Mouse (Mus musculus): ENCODE measurements at regions not wholly inside any gene's neighbourhood (a gene's known extent, or its start where the extent isn't known, plus 50 kb on each side); places are given as distances from the start of the nearest gene placed in this dataset.

DNA sequence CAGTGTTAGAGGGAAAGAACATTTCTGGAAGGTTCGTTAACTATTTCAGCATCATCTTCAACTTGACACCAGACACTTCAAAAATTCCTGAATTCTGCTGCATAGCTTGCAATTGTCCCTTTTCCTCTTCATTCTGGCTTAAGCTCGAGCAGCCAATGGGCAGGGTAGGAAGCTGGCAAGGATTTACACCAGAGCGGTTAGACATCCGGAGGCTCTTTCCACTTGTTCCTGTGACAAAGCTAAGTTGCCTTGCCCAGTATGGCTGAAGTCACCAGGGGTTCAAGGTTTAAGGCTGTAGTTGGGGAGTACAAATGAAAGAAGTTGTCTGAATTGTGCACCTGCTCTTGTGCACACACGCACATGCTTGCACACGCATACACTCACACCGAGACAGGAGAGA lies 206.8 kb upstream of the Serp2 start:
- POLR2A ChIA-PET, result no interaction called here
- in situ Hi-C loops (cut with MboI; ENCODE audit: low pct_unique_long_range_greater_than_20kb), result no loop called here
- H3K27me3 ChIP-seq, result no peaks in the 10 kb centered on the region

DNA sequence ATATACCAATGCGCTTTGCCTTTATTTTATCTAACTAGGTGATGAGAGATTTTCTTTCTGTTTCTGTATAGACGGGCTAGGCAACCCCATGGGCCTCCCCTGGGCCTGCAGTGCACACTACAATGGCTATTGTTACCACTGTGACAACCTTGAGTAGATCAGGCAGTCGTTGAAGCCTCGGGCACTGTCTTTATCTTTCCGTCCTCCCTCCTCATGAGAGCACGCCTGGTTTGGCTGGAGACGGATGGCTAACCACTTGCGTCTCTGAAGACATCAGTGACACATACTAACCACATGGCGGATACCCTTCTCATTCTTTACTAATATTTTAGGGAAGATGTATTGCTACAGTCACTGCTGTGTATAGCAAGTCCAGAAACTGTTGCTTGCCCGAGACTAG lies 206.1 kb upstream of the Serp2 start:
- POLR2A ChIA-PET, result no interaction called here
- no peak for TF ChIP-seq CTCF (IDR thresholded peaks at IDR 0.05)
- H3K27me3 ChIP-seq, result no peaks in the 10 kb centered on the region
- CTCF ChIA-PET, result interaction anchor here (1.2 kb wide), 1 partner anchor 22 kb away, joined by 5 read pairs; no protein-coding TSS in a partner anchor
- DNase-seq (ENCODE audit: low read depth, low spot score) (no peak), ATAC-seq (no peak)
- in situ Hi-C loops (cut with MboI; ENCODE audit: low pct_unique_long_range_greater_than_20kb), result no loop called here

More for the DNA sequence above, 206.8 kb upstream of the Serp2 start:
- TF ChIP-seq CTCF (IDR thresholded peaks at IDR 0.05), result no peak
- ATAC-seq (no peak), DNase-seq (ENCODE audit: low read depth, low spot score) (no peak)
- CTCF ChIA-PET, result interaction anchor here (0.9 kb wide), 1 partner anchor 16 kb away, joined by 3 read pairs; no protein-coding TSS in a partner anchor

DNA sequence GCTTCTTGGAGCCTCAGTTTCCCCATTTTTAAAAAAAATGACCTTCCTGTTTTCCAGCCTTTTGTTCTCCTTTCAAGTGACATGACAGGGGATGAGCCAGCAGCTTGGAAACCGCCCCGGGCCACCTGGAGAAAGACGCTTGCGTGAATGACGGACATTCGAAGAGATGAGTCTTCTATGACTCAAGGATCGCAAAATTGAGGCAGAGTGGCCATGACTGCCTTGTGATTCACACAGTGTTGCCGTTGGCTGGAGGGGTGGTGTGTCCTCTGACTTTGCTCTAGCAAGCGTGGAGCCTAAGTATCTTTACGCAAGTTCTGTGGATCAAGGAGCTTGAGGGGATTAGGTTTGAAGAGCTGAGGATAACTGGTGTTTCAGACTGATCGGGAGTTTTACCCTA lies 205.0 kb upstream of the Serp2 start:
- POLR2A ChIA-PET, result interaction anchor here (1.4 kb wide), 1 partner anchor 254 kb away, joined by 3 read pairs; no protein-coding TSS in a partner anchor
- no peaks in the 10 kb centered on the region for H3K27me3 ChIP-seq
- ATAC-seq (no peak), DNase-seq (ENCODE audit: low read depth, low spot score) (no peak)
- TF ChIP-seq CTCF (IDR thresholded peaks at IDR 0.05), result no peak
- in situ Hi-C loops (cut with MboI; ENCODE audit: low pct_unique_long_range_greater_than_20kb), result no loop called here
- CTCF ChIA-PET, result interaction anchor here (1.2 kb wide), 1 partner anchor 20 kb away, joined by 5 read pairs; no protein-coding TSS in a partner anchor

DNA sequence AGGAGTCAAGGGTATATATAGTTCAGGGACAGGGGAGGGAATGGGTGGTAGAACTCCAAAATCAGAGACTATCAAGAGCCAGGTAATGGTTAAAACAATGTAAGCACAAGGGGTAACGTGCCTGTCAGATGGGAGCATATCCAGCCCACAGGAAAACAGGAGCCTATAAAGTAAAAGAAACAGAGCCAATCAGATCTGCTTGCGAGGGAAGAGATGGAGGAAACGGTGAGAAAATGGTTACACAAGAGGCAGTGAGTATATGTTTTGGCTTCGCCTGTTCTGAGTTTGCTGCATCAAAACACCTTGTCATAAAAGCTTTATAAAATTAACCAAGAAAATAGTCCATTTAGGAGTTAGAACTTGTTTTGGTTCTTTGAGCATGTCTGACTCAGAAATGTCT lies 204.6 kb upstream of the Serp2 start:
- ChIA-PET POLR2A (interaction anchor here (1.4 kb wide), 1 partner anchor 254 kb away, joined by 3 read pairs; no protein-coding TSS in a partner anchor), CTCF (no interaction called here)
- ATAC-seq (no peak), DNase-seq (ENCODE audit: low read depth, low spot score) (no peak)
- in situ Hi-C loops (cut with MboI; ENCODE audit: low pct_unique_long_range_greater_than_20kb), result no loop called here
- H3K27me3 ChIP-seq, result no peaks in the 10 kb centered on the region
- no peak for TF ChIP-seq CTCF (IDR thresholded peaks at IDR 0.05)

DNA sequence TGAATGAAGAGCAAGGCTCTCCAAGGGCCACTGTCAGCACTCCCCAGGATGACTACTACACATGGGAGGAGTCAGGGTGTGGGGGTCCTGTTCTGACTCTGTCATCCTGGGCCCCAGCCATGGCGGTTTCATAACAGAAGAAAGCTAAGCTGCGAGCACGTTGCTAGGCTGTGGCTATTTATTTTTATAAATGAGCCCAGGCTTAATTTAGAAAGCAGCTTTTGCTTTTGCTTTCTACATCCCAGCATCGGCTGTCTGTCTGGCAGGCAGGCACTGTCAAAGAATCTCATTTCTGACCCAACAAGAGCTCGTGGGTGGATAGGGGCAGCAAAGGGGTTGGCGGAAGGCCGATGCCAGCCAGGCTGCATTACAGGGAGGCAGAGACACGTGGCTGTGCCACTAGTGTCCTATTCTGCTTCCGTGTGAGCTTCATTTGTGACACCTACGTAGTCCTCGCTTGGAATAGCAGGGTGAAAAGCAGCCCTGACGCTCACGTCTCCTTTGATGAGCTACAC lies 203.9 kb upstream of the Serp2 start:
- no peak for DNase-seq (ENCODE audit: low read depth, low spot score)
- H3K27me3 ChIP-seq, result no peaks in the 10 kb centered on the region
- TF ChIP-seq CTCF (IDR thresholded peaks at IDR 0.05), result no peak
- ChIA-PET CTCF (no interaction called here), POLR2A (interaction anchor here (1.4 kb wide), 1 partner anchor 253 kb away, joined by 3 read pairs; no protein-coding TSS in a partner anchor)
- ATAC-seq, result no peak
- in situ Hi-C loops (cut with MboI; ENCODE audit: low pct_unique_long_range_greater_than_20kb), result no loop called here

DNA sequence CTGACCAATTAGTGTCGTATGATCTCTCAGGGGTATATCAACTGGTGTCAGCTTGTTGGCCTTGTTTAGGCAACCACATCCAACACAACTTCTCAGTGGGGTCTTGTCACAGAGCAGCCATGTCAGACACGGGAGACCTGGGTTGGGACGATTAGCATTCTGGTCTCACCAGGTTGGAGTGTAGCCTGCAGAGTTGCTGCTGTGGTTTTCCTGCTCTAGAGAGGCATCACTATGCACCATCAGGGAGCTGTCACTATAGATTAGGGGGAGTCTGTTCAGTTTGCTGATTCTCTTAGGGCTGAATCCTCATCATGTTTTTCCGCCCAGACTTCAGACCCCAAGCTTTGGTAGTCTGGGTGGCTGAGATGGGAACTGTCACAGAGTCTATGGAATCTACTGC lies 202.7 kb upstream of the Serp2 start:
- ATAC-seq (no peak), DNase-seq (ENCODE audit: low read depth, low spot score) (no peak)
- TF ChIP-seq CTCF (IDR thresholded peaks at IDR 0.05), result no peak
- H3K27me3 ChIP-seq, result no peaks in the 10 kb centered on the region
- CTCF ChIA-PET, result no interaction called here
- in situ Hi-C loops (cut with MboI; ENCODE audit: low pct_unique_long_range_greater_than_20kb), result no loop called here
- POLR2A ChIA-PET, result no interaction called here

DNA sequence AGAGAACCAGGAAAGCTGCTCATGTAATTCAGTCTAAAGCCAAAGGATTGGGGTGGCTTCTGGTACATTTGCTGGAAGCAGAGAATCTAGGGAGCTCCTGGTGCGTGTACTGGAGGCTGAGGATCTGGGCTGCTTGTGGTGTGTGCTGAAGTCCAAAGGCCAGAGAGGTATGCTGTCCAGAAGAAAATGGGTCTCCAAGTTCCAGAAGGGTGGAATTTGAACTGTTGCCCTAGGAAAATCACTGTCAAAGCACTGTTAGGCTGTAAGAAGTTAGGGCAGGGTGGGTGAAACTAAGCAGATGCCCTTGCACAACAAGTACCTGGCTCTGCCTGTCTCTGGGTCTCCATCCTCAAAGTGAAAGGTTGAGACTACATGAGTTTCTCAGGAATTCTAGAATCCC lies 201.9 kb upstream of the Serp2 start:
- DNase-seq (ENCODE audit: low read depth, low spot score) (no peak), ATAC-seq (no peak)
- no peak for TF ChIP-seq CTCF (IDR thresholded peaks at IDR 0.05)
- in situ Hi-C loops (cut with MboI; ENCODE audit: low pct_unique_long_range_greater_than_20kb), result no loop called here
- H3K27me3 ChIP-seq, result no peaks in the 10 kb centered on the region
- ChIA-PET CTCF (no interaction called here), POLR2A (no interaction called here)

DNA sequence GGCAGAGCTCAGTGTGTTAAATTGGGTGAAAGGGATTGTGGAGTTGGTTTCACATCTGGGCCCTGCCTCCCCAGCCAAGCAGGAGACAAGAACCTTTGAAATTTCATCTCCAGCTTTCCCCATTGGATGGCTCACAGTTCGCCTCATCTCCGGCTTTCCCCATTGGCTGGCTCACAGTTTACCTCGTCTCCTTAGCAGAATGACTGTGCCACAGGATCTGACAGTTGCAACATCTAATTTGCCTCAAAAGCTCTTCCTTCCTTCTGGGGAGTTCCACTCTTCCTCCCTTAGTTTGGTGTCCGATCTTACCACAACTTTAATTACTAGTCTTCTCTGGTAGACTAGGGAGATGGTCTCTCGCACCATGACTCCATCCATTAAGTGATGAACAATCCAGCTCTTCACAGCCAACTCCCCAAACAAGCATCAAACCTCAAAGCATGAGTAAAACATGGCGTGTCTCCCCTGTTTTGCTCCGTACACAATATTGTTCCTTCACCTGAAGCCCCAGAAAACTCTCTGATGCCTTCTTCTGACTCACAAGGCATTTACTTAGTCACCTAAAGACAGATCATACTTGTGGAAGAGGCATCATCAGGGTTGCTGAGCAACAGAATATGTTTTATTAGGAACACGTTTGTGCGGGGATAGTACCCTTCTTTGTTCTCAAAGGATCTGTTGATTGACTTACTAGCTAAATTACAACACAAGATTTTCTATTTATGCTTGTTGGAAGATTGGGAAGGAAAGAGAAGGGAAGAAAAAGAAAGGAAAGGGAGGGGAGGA lies 199.1 kb upstream of the Serp2 start:
- DNase-seq (ENCODE audit: low read depth, low spot score) (no peak), ATAC-seq (no peak)
- no peaks in the 10 kb centered on the region for H3K27me3 ChIP-seq
- in situ Hi-C loops (cut with MboI; ENCODE audit: low pct_unique_long_range_greater_than_20kb), result no loop called here
- TF ChIP-seq CTCF (IDR thresholded peaks at IDR 0.05), result no peak
- CTCF ChIA-PET, result no interaction called here
- POLR2A ChIA-PET, result no interaction called here

DNA sequence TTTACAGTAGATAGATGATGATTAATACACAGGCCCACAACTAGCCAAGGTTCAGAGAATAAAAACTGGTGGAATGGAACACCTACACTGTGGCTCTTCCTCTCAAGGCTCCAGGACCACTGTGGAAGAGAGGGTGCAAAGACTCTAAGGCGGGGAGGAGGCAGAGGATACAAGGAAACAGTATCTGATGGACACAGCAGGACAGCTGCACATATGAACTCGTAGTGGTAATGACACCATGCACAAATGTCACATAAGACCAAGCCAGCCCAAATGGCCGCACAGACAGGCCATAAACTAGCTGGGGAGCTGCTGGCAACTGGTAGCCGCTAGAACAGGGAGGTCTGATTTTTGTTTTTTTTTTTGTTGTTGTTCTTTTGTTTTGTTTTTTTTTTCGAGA lies 197.0 kb upstream of the Serp2 start:
- no peak for TF ChIP-seq CTCF (IDR thresholded peaks at IDR 0.05)
- in situ Hi-C loops (cut with MboI; ENCODE audit: low pct_unique_long_range_greater_than_20kb), result no loop called here
- ChIA-PET POLR2A (no interaction called here), CTCF (no interaction called here)
- DNase-seq (ENCODE audit: low read depth, low spot score), result no peak
- no peak for ATAC-seq
- no peaks in the 10 kb centered on the region for H3K27me3 ChIP-seq

DNA sequence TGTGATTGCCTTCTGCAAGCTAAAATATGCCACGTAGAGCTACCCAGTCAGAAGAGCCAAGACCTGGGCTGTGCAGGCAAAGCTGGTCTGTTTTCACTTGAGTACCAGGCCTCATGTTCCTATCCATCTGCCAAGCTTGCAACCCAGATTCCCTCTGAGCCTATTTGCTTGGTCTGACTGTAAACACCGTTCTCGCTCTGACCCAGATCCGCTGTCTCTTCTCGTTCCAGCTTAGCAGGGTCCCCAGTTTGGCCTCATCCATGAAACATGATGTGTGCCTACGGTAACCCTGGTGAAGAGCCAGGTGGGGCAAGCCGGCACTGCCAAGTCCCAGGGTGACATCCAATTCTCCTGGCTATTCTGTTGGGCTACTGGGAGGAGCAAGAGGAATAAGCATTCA lies 192.5 kb upstream of the Serp2 start:
- ChIA-PET CTCF (no interaction called here), POLR2A (interaction anchor here (0.6 kb wide), 1 partner anchor 9 kb away, joined by 6 read pairs; no protein-coding TSS in a partner anchor)
- no peak for ATAC-seq
- DNase-seq (ENCODE audit: low read depth, low spot score), result no peak
- no peaks in the 10 kb centered on the region for H3K27me3 ChIP-seq
- in situ Hi-C loops (cut with MboI; ENCODE audit: low pct_unique_long_range_greater_than_20kb), result no loop called here
- no peak for TF ChIP-seq CTCF (IDR thresholded peaks at IDR 0.05)

DNA sequence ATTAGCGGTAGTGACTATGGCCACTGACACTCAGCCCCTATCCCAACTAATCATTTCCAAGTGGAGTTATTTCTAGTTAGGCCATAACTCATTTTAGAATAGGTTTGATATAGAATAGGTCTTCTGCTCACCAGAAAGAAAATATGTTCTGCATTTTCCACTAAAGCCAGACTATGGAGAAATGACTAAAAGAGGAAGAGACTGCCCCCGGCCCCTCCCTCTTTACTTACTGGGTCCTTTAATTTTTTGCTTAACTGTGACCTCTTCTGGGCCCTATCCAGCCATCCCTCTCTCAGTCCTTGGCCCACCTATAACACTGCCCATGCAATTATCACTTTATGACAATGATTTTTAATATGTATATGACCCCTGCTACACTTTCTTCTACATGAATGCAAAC lies 192.0 kb upstream of the Serp2 start:
- POLR2A ChIA-PET, result interaction anchor here (0.6 kb wide), 1 partner anchor 9 kb away, joined by 6 read pairs; no protein-coding TSS in a partner anchor
- no peak for DNase-seq (ENCODE audit: low read depth, low spot score)
- no peak for TF ChIP-seq CTCF (IDR thresholded peaks at IDR 0.05)
- in situ Hi-C loops (cut with MboI; ENCODE audit: low pct_unique_long_range_greater_than_20kb), result no loop called here
- ATAC-seq, result no peak
- CTCF ChIA-PET, result no interaction called here
- H3K27me3 ChIP-seq, result no peaks in the 10 kb centered on the region
